Mouse (Mus musculus): ENCODE measurements around the gene Brd4.

GRCm38 (mm10) chr17:32295160-32295559 is 10.6 kb upstream of the Brd4 start:
- TF ChIP-seq CTCF (IDR thresholded peaks at IDR 0.05; ENCODE audit: control insufficient read depth, insufficient read depth, insufficient replicate concordance, low read depth, low read length) (no peak), POLR2A (IDR thresholded peaks at IDR 0.05; ENCODE audit: control insufficient read depth, low read depth, low read length) (no peak)

Data from testis, adult 2 months (tissue).